Mouse (Mus musculus) heart, adult 2 months (tissue): Measurements from ENCODE around the gene Ago1.

Experiments
- CTCF ChIP-seq: fragments of 200-600 bp; IDR thresholded peaks from 2 replicates; pipeline ENCODE4 v1.8.1; 2022; ENCODE audit warnings: antibody characterized with exemption, mild to moderate bottlenecking, moderate library complexity
- EP300 ChIP-seq: fragments of 200-500 bp; IDR thresholded peaks from 2 replicates; pipeline ENCODE4 v1.6.1; 2011; ENCODE audit warnings: low read depth, low read length, control low read depth; ENCODE audit not compliant: insufficient read depth
- POLR2A ChIP-seq: fragments of 200-500 bp; IDR thresholded peaks from 2 replicates; pipeline ENCODE4 v1.6.1; 2011; ENCODE audit warnings: mild to moderate bottlenecking, low read depth, low read length, control low read depth; ENCODE audit not compliant: insufficient read depth

DNA sequence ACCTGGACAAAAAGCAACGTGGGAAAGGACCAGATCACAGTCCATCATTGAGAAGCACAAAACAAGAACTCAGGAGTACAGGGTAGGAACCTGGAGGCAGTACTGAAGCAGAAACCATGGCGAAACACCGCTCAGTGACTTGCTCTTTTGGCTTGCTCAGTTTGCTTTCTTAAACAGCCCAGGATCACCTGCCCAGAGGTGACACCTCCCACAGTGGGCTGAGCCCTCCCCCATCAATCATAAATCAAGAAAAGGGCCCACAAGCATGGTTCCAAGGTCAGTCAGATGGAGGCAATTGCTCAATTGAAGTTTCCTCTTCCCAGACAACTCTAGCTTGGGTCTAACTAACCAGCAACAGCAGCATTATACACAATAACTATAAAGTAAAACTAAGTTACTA lies 15.5 kb upstream of the Ago1 start:
- TF ChIP-seq EP300 (no peak), CTCF (no peak), POLR2A (no peak)
